Mouse (Mus musculus) cerebellum, postnatal 4 days (tissue): Measurements from ENCODE around the gene Cdk13.

Experiments used
- DNase-seq, 2 experiments: peaks; one replicate each; pipeline ENCODE4 v3.0.0; 2022; ENCODE audit warnings: low spot score in 2 of 2, mixed read lengths in 1 of 2

Cdk13 gene

GRCm38 (mm10) chr13:17762405-17762804 lies 42.5 kb downstream of the Cdk13 start:
- no peak for DNase-seq

GRCm38 (mm10) chr13:17754997-17755396 lies 49.9 kb downstream of the Cdk13 start:
- DNase-seq = no peak

GRCm38 (mm10) chr13:17728798-17729197 lies 76.1 kb downstream of the Cdk13 start:
- DNase-seq = no peak

- DNase-seq = no peak
These were observed 77.0 kb downstream of the Cdk13 start for GRCm38 (mm10) chr13:17727922-17728321.

GRCm38 (mm10) chr13:17717357-17717756 lies 87.5 kb downstream of the Cdk13 start:
- DNase-seq = no peak

- no peak for DNase-seq
These were observed 96.0 kb downstream of the Cdk13 start for GRCm38 (mm10) chr13:17708784-17709311.

GRCm38 (mm10) chr13:17705188-17705826 lies 99.6 kb downstream of the Cdk13 start:
- no peak for DNase-seq

- DNase-seq = no peak
These were observed 102.6 kb downstream of the Cdk13 start for GRCm38 (mm10) chr13:17702311-17702710.

- no peak for DNase-seq
These were observed 103.6 kb downstream of the Cdk13 start for GRCm38 (mm10) chr13:17701322-17701721.

- DNase-seq = no peak
These were observed 104.7 kb downstream of the Cdk13 start for GRCm38 (mm10) chr13:17700090-17700715.

GRCm38 (mm10) chr13:17695898-17696580 lies 108.9 kb downstream of the Cdk13 start:
- DNase-seq = no peak

- DNase-seq = peak; percentile 100
These were observed 109.8 kb downstream of the Cdk13 start, which contains the start of the genes Mplkip and Sugct for GRCm38 (mm10) chr13:17694911-17695699. Gene Mplkip, plus strand, starts transcription at chr13:17695192. Gene Sugct, minus strand, starts transcription at chr13:17695553.

GRCm38 (mm10) chr13:17694414-17694813 lies 110.5 kb downstream of the Cdk13 start:
- DNase-seq = no peak

GRCm38 (mm10) chr13:17693816-17694215 lies 111.1 kb downstream of the Cdk13 start:
- DNase-seq = no peak

GRCm38 (mm10) chr13:17691436-17691835 lies 113.5 kb downstream of the Cdk13 start:
- no peak for DNase-seq

GRCm38 (mm10) chr13:17690686-17691085 lies 114.2 kb downstream of the Cdk13 start:
- DNase-seq = no peak

- no peak for DNase-seq
These were observed 115.4 kb downstream of the Cdk13 start for GRCm38 (mm10) chr13:17689461-17689860.

- DNase-seq = no peak
These were observed 133.8 kb downstream of the Cdk13 start for GRCm38 (mm10) chr13:17671122-17671521.

GRCm38 (mm10) chr13:17667380-17667779 lies 137.5 kb downstream of the Cdk13 start:
- no peak for DNase-seq
